Mouse (Mus musculus): ENCODE data around the gene Eif5b.

DNA sequence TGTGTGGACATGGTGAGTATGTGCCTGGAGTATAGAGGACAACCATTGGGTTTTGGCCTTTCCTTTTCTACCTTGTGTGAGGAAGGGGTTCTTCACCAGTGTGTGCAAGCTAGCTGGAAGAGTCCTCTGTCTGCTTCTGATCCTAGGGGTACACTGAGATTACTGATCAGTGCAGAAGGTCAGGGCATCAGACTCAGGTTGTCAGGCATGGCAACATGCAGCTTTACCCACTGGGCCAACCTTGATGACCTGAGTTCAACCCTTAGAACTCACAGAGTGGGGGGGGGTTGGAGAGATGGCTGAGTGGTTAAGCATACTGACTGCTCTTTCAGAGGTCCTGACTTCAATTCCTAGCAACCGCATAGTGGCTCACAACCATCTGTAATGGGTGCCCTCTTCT lies 13.5 kb upstream of the Eif5b start:
- TF ChIP-seq CTCF (IDR thresholded peaks at IDR 0.05; ENCODE audit: extremely low read depth, insufficient read depth, insufficient read length, insufficient replicate concordance) (no peak), POLR2A (IDR thresholded peaks at IDR 0.05; ENCODE audit: low read depth, low read length) (no peak)

Measured in spleen, adult 2 months (tissue).